Mouse (Mus musculus) ovary, adult 18-20 months (tissue): ENCODE results near the gene Gse1.
A peak's percentile ranks its signal among the peaks of the same experiment; 100 is the strongest.

Experiments
- DNase-seq: peaks from one replicate; pipeline ENCODE4 v3.0.0; 2022; ENCODE audit warnings: low spot score, mixed read lengths

Gene Gse1

GRCm38 (mm10) chr8:120212596-120212995 is 15.7 kb upstream of the Gse1 start:
- no peak for DNase-seq

- DNase-seq: no peak
Measured at GRCm38 (mm10) chr8:120213229-120213628, 15.0 kb upstream of the Gse1 start.

- DNase-seq: no peak
Measured at GRCm38 (mm10) chr8:120213939-120214338, 14.3 kb upstream of the Gse1 start.

GRCm38 (mm10) chr8:120215416-120216141 is 12.7 kb upstream of the Gse1 start:
- no peak for DNase-seq

- no peak for DNase-seq
Measured at GRCm38 (mm10) chr8:120216855-120217830, 11.1 kb upstream of the Gse1 start.

- DNase-seq: no peak
Measured at GRCm38 (mm10) chr8:120222548-120222947, 5.7 kb upstream of the Gse1 start.

GRCm38 (mm10) chr8:120224521-120225420 is 3.5 kb upstream of the Gse1 start:
- no peak for DNase-seq

- no peak for DNase-seq
Measured at GRCm38 (mm10) chr8:120225421-120226151, 2.7 kb upstream of the Gse1 start.

GRCm38 (mm10) chr8:120226700-120227577 is 1.3 kb upstream of the Gse1 start:
- no peak for DNase-seq

- DNase-seq: no peak
Measured at GRCm38 (mm10) chr8:120227578-120227876, 729 bp upstream of the Gse1 start.

- no peak for DNase-seq
Measured at GRCm38 (mm10) chr8:120228781-120229573, 721 bp downstream of the Gse1 start.

- peak; percentile 51 for DNase-seq
Measured at GRCm38 (mm10) chr8:120229574-120229916, 1.3 kb downstream of the Gse1 start.

GRCm38 (mm10) chr8:120230081-120230480 is 1.8 kb downstream of the Gse1 start:
- DNase-seq: no peak

GRCm38 (mm10) chr8:120230715-120231614 is 2.7 kb downstream of the Gse1 start:
- DNase-seq: no peak

- DNase-seq: no peak
Measured at GRCm38 (mm10) chr8:120231870-120232269, 3.6 kb downstream of the Gse1 start.

GRCm38 (mm10) chr8:120232398-120232797 is 4.1 kb downstream of the Gse1 start:
- DNase-seq: no peak

- DNase-seq: no peak
Measured at GRCm38 (mm10) chr8:120232913-120233312, 4.7 kb downstream of the Gse1 start.

- DNase-seq: no peak
Measured at GRCm38 (mm10) chr8:120234457-120234856, 6.2 kb downstream of the Gse1 start.

- DNase-seq: no peak
Measured at GRCm38 (mm10) chr8:120234866-120235265, 6.6 kb downstream of the Gse1 start.
